In genomic region chr9:108845390-108845789, GRCm38 (mm10) we compare ENCODE assay signal across 10 mouse cellular contexts. TPM values are rescaled to one million over a fixed set of nuclear protein-coding genes. Genes with fewer than 3 reads are reported as not detected.
"Had no signal": no experiment of that assay in that cellular context is flagged by ENCODE, and none has a peak within 500 bp of the region (broad histone marks: within the 10 kb centered on the region; RNA-seq: fewer than 3 reads in every experiment).

No protein-coding gene starts in this region.

- DNase-seq: kidney, adult 9 months; kidney, postnatal 36 days; left cerebral cortex, postnatal 4 days; lung, embryonic 14.5 days; lung, postnatal 10 days; lung, postnatal 4 days; right cerebral cortex, postnatal 14 days; thymus, adult 2 months; thymus, postnatal 25 days had no signal

RNA-seq across cellular contexts. Expression of gene Celsr3, which starts 19.3 kb away (rescaled TPM):
- total RNA-seq: liver, adult 2 months had no signal
